Mouse (Mus musculus) heart, embryonic 11.5 days (tissue): ENCODE measurements around the gene Zfp410. TPM values are rescaled to one million over a fixed set of nuclear protein-coding genes. Genes with fewer than 3 reads are reported as not detected.

ENCODE experiments used
- ATAC-seq: fragments of 200-750 bp; cut with Nextera tagmentation; replicated peaks from 2 replicates; pipeline ENCODE4 v1.8.0; 2017; ENCODE audit warnings: moderate library complexity; ENCODE audit not compliant: insufficient number of reproducible peaks, low FRiP score, low TSS enrichment
- H3K27ac ChIP-seq: fragments of 300-500 bp; sonication (generic); 2 replicates; pipeline ENCODE4 v1.5.1; 2014; ENCODE audit warnings: mild to moderate bottlenecking, low read depth, low read length
- H3K27me3 ChIP-seq: fragments of 300-500 bp; sonication (generic); 2 replicates; pipeline ENCODE4 v1.6.1; 2014; ENCODE audit warnings: mild to moderate bottlenecking, low read length, mixed read lengths; ENCODE audit not compliant: control insufficient read depth, insufficient read depth
- H3K36me3 ChIP-seq: fragments of 300-500 bp; sonication (generic); 2 replicates; pipeline ENCODE4 v1.6.1; 2014; ENCODE audit warnings: mild to moderate bottlenecking, low read length, moderate library complexity, mixed read lengths; ENCODE audit not compliant: control insufficient read depth, insufficient read depth
- H3K4me1 ChIP-seq: fragments of 300-500 bp; sonication (generic); 2 replicates; pipeline ENCODE4 v1.6.1; 2014; ENCODE audit warnings: low read length; ENCODE audit not compliant: control insufficient read depth, insufficient read depth
- H3K4me2 ChIP-seq: fragments of 300-500 bp; sonication (generic); 2 replicates; pipeline ENCODE4 v1.6.1; 2014; ENCODE audit warnings: mild to moderate bottlenecking, moderate library complexity
- H3K4me3 ChIP-seq: fragments of 300-500 bp; sonication (generic); 2 replicates; pipeline ENCODE4 v1.5.1; 2014; ENCODE audit warnings: low read depth, low read length
- H3K9ac ChIP-seq: fragments of 300-500 bp; sonication (generic); 2 replicates; pipeline ENCODE4 v1.6.1; 2014; ENCODE audit warnings: mild to moderate bottlenecking, low read depth, low read length, moderate library complexity
- H3K9me3 ChIP-seq: fragments of 300-500 bp; sonication (generic); replicated peaks from 2 replicates; pipeline ENCODE4 v1.6.1; 2016; ENCODE audit warnings: low read length; ENCODE audit not compliant: control insufficient read depth
- WGBS: fragments of 180-500 bp; shearing (Covaris S2); extraction: QIAGEN DNeasy Blood & Tissue Kit; methylation state at CpG from one replicate; pipeline ENCODE4 v1.1.7; 2014; ENCODE audit not compliant: insufficient replicate concordance; 5-methylcytosine and 5-hydroxymethylcytosine counted together
- polyA plus RNA-seq: library from polyadenylated mRNA; unstranded; fragments of >200 nt; fragmentation: Nextera tagmentation; extraction: Ambion mirVana; gene quantifications from 2 replicates; pipeline ENCODE4 v1.2.1, GENCODE M21; 2014

Gene Zfp410
- 56.0 and 58.0 TPM in 2 replicates for polyA plus RNA-seq

GRCm38 (mm10) chr12:84316721-84317621 is at the start of gene Zfp410:
Zfp410 (plus strand) TSS chr12:84316852.
- H3K4me1 ChIP-seq: peaks cover 7% of the 10 kb centered on the region
- peak within 1 kb of the TSS; percentile 97 for H3K4me3 ChIP-seq
- H3K27ac ChIP-seq: peak within 1 kb of the TSS; percentile 84
- peak within 1 kb of the TSS; percentile 97 for H3K9ac ChIP-seq
- WGBS: under 1% methylated on average over 77 of the region's 77 CpGs
- H3K36me3 ChIP-seq: no peaks in the 10 kb centered on the region; the same call in 1 of the 2 replicates
- peak; percentile 93 for ATAC-seq
- H3K27me3 ChIP-seq: no peaks in the 10 kb centered on the region
- no peaks in the 10 kb centered on the region for H3K9me3 ChIP-seq
- H3K4me2 ChIP-seq: peak within 1 kb of the TSS; percentile 67

GRCm38 (mm10) chr12:84267264-84267663 is 49.4 kb upstream of the Zfp410 start:
- peaks cover 2% of the 10 kb centered on the region; the same call in 1 of the 2 replicates for H3K27me3 ChIP-seq
- no peak overlapping the region for H3K4me2 ChIP-seq
- no peak for ATAC-seq
- no peak overlapping the region for H3K9ac ChIP-seq
- WGBS: 57% methylated on average over 2 of the region's 2 CpGs
- no peaks in the 10 kb centered on the region for H3K36me3 ChIP-seq
- no peaks in the 10 kb centered on the region for H3K4me1 ChIP-seq
- peaks cover 3% of the 10 kb centered on the region; the same call in 1 of the 2 replicates for H3K9me3 ChIP-seq
- no peak overlapping the region for H3K27ac ChIP-seq
- no peak overlapping the region for H3K4me3 ChIP-seq

GRCm38 (mm10) chr12:84273366-84273765 is 43.3 kb upstream of the Zfp410 start:
- no peaks in the 10 kb centered on the region for H3K27me3 ChIP-seq
- no peak for ATAC-seq
- H3K4me2 ChIP-seq: no peak overlapping the region
- no peaks in the 10 kb centered on the region for H3K9me3 ChIP-seq
- H3K9ac ChIP-seq: no peak overlapping the region
- no peak overlapping the region for H3K27ac ChIP-seq
- H3K4me1 ChIP-seq: no peaks in the 10 kb centered on the region
- 73% methylated on average over 5 of the region's 5 CpGs for WGBS
- H3K36me3 ChIP-seq: no peaks in the 10 kb centered on the region
- no peak overlapping the region for H3K4me3 ChIP-seq

GRCm38 (mm10) chr12:84275288-84275687 is 41.4 kb upstream of the Zfp410 start:
- ATAC-seq: no peak
- no peaks in the 10 kb centered on the region for H3K4me1 ChIP-seq
- H3K4me3 ChIP-seq: no peak overlapping the region
- WGBS: 85% methylated on average over 9 of the region's 9 CpGs
- no peak overlapping the region for H3K27ac ChIP-seq
- no peak overlapping the region for H3K4me2 ChIP-seq
- no peaks in the 10 kb centered on the region for H3K27me3 ChIP-seq
- no peaks in the 10 kb centered on the region for H3K9me3 ChIP-seq
- H3K9ac ChIP-seq: no peak overlapping the region
- no peaks in the 10 kb centered on the region for H3K36me3 ChIP-seq

GRCm38 (mm10) chr12:84276288-84276687 is 40.4 kb upstream of the Zfp410 start:
- H3K9ac ChIP-seq: no peak overlapping the region
- no peak overlapping the region for H3K4me2 ChIP-seq
- WGBS: 71% methylated on average over 2 of the region's 2 CpGs
- H3K4me3 ChIP-seq: no peak overlapping the region
- H3K27ac ChIP-seq: no peak overlapping the region
- H3K9me3 ChIP-seq: no peaks in the 10 kb centered on the region
- H3K36me3 ChIP-seq: no peaks in the 10 kb centered on the region
- no peak for ATAC-seq
- H3K4me1 ChIP-seq: no peaks in the 10 kb centered on the region
- no peaks in the 10 kb centered on the region for H3K27me3 ChIP-seq

- Histone ChIP-seq H3K4me2 (no peak overlapping the region), H3K4me3 (no peak overlapping the region), H3K27me3 (no peaks in the 10 kb centered on the region), H3K27ac (no peak overlapping the region), H3K9ac (no peak overlapping the region), H3K36me3 (no peaks in the 10 kb centered on the region), H3K4me1 (no peaks in the 10 kb centered on the region), H3K9me3 (no peaks in the 10 kb centered on the region)
- 74% methylated on average over 4 of the region's 4 CpGs for WGBS
- ATAC-seq: no peak
These were observed 39.9 kb upstream of the Zfp410 start for GRCm38 (mm10) chr12:84276799-84277198.

GRCm38 (mm10) chr12:84277832-84278231 is 38.8 kb upstream of the Zfp410 start:
- no peak overlapping the region for H3K4me3 ChIP-seq
- no peak overlapping the region for H3K27ac ChIP-seq
- H3K27me3 ChIP-seq: no peaks in the 10 kb centered on the region
- no peaks in the 10 kb centered on the region for H3K4me1 ChIP-seq
- no peaks in the 10 kb centered on the region for H3K9me3 ChIP-seq
- no peaks in the 10 kb centered on the region for H3K36me3 ChIP-seq
- no peak for ATAC-seq
- 70% methylated on average over 3 of the region's 3 CpGs for WGBS
- H3K9ac ChIP-seq: no peak overlapping the region
- H3K4me2 ChIP-seq: no peak overlapping the region

GRCm38 (mm10) chr12:84278901-84279300 is 37.8 kb upstream of the Zfp410 start:
- WGBS: 82% methylated on average over 7 of the region's 7 CpGs

More at GRCm38 (mm10) chr12:84278901-84279300, 37.8 kb upstream of the Zfp410 start:
- Histone ChIP-seq H3K9ac (no peak overlapping the region), H3K4me3 (no peak overlapping the region), H3K27ac (no peak overlapping the region), H3K4me1 (no peaks in the 10 kb centered on the region), H3K36me3 (no peaks in the 10 kb centered on the region), H3K27me3 (no peaks in the 10 kb centered on the region), H3K9me3 (no peaks in the 10 kb centered on the region), H3K4me2 (no peak overlapping the region)
- ATAC-seq: no peak
